Mouse (Mus musculus): ENCODE results near the gene 3830406C13Rik. TPM values are rescaled to one million over a fixed set of nuclear protein-coding genes. Genes with fewer than 3 reads are reported as not detected.

The 3830406C13Rik gene
- polyA plus RNA-seq, 1 experiment from 2014 or later, result 48.9 TPM

- TF ChIP-seq CTCF (IDR thresholded peaks at IDR 0.05; ENCODE audit: low read depth) (no peak), EP300 (optimal IDR thresholded peaks at IDR 0.05) (no peak)
- Histone ChIP-seq H3K9me3 (ENCODE audit: control insufficient read depth, low read length) (no peaks in the 10 kb centered on the region), H3K9ac (ENCODE audit: low read length) (no peak overlapping the region), H3K4me1 (replicated peaks; ENCODE audit: control insufficient read depth, insufficient read depth) (no peaks in the 10 kb centered on the region), H3K27me3 (ENCODE audit: control insufficient read depth, insufficient read depth, low read length) (peaks cover 10% of the 10 kb centered on the region; the same call in 1 of the 2 replicates), H3K36me3 (ENCODE audit: control insufficient read depth, insufficient read depth, low read length) (no peaks in the 10 kb centered on the region), H3K4me3 (ENCODE audit: low read depth, low read length) (no peak overlapping the region), H3K27ac (replicated peaks) (no peak overlapping the region), H3K4me2 (replicated peaks; ENCODE audit: low read depth) (no peak overlapping the region)
- DNase-seq (ENCODE audit: low spot score) (no peak), ATAC-seq (ENCODE audit: low FRiP score, low TSS enrichment) (no peak)
- WGBS, result 47% methylated on average over 7 of the region's 7 CpGs
Measured at GRCm38 (mm10) chr14:12334925-12335324, 51.0 kb downstream of the 3830406C13Rik start.

GRCm38 (mm10) chr14:12337421-12337997 lies 53.5 kb downstream of the 3830406C13Rik start:
- Histone ChIP-seq H3K9me3 (ENCODE audit: control insufficient read depth, low read length) (no peaks in the 10 kb centered on the region), H3K4me2 (replicated peaks; ENCODE audit: low read depth) (no peak overlapping the region), H3K27me3 (ENCODE audit: control insufficient read depth, insufficient read depth, low read length) (peaks cover 30% of the 10 kb centered on the region), H3K4me1 (replicated peaks; ENCODE audit: control insufficient read depth, insufficient read depth) (no peaks in the 10 kb centered on the region), H3K36me3 (ENCODE audit: control insufficient read depth, insufficient read depth, low read length) (no peaks in the 10 kb centered on the region), H3K27ac (replicated peaks) (no peak overlapping the region), H3K9ac (ENCODE audit: low read length) (no peak overlapping the region), H3K4me3 (ENCODE audit: low read depth, low read length) (no peak overlapping the region)
- TF ChIP-seq EP300 (optimal IDR thresholded peaks at IDR 0.05), result no peak
- TF ChIP-seq CTCF (IDR thresholded peaks at IDR 0.05; ENCODE audit: low read depth), result no peak
- ATAC-seq (ENCODE audit: low FRiP score, low TSS enrichment) (no peak), DNase-seq (ENCODE audit: low spot score) (no peak)
- 15% methylated on average over 8 of the region's 8 CpGs for WGBS

- Histone ChIP-seq H3K9ac (ENCODE audit: low read length) (no peak overlapping the region), H3K4me3 (ENCODE audit: low read depth, low read length) (no peak overlapping the region), H3K27ac (replicated peaks) (no peak overlapping the region), H3K4me1 (replicated peaks; ENCODE audit: control insufficient read depth, insufficient read depth) (no peaks in the 10 kb centered on the region), H3K4me2 (replicated peaks; ENCODE audit: low read depth) (no peak overlapping the region), H3K36me3 (ENCODE audit: control insufficient read depth, insufficient read depth, low read length) (no peaks in the 10 kb centered on the region), H3K27me3 (ENCODE audit: control insufficient read depth, insufficient read depth, low read length) (peaks cover 35% of the 10 kb centered on the region), H3K9me3 (ENCODE audit: control insufficient read depth, low read length) (no peaks in the 10 kb centered on the region)
- no peak for TF ChIP-seq CTCF (IDR thresholded peaks at IDR 0.05; ENCODE audit: low read depth)
- no peak for TF ChIP-seq EP300 (optimal IDR thresholded peaks at IDR 0.05)
- WGBS, result 8% methylated on average over 16 of the region's 16 CpGs
- ATAC-seq (ENCODE audit: low FRiP score, low TSS enrichment) (no peak), DNase-seq (ENCODE audit: low spot score) (no peak)
Measured at GRCm38 (mm10) chr14:12337998-12338809, 54.2 kb downstream of the 3830406C13Rik start.

- no peak overlapping the region for H3K4me3 ChIP-seq (ENCODE audit: low read depth, low read length)
- TF ChIP-seq CTCF (IDR thresholded peaks at IDR 0.05; ENCODE audit: low read depth) (no peak), EP300 (optimal IDR thresholded peaks at IDR 0.05) (no peak)
- ATAC-seq (ENCODE audit: low FRiP score, low TSS enrichment), result no peak
- no peak for DNase-seq (ENCODE audit: low spot score)
- H3K4me1 ChIP-seq (replicated peaks; ENCODE audit: control insufficient read depth, insufficient read depth), result no peaks in the 10 kb centered on the region
- 4% methylated on average over 10 of the region's 10 CpGs for WGBS
- H3K9me3 ChIP-seq (ENCODE audit: control insufficient read depth, low read length), result no peaks in the 10 kb centered on the region
- peaks cover 37% of the 10 kb centered on the region for H3K27me3 ChIP-seq (ENCODE audit: control insufficient read depth, insufficient read depth, low read length)
- H3K9ac ChIP-seq (ENCODE audit: low read length), result no peak overlapping the region
- H3K36me3 ChIP-seq (ENCODE audit: control insufficient read depth, insufficient read depth, low read length), result no peaks in the 10 kb centered on the region
- no peak overlapping the region for H3K27ac ChIP-seq (replicated peaks)
- no peak overlapping the region for H3K4me2 ChIP-seq (replicated peaks; ENCODE audit: low read depth)
Measured at GRCm38 (mm10) chr14:12338811-12339565, 55.0 kb downstream of the 3830406C13Rik start.

- H3K9me3 ChIP-seq (ENCODE audit: control insufficient read depth, low read length), result no peaks in the 10 kb centered on the region
- no peak overlapping the region for H3K4me3 ChIP-seq (ENCODE audit: low read depth, low read length)
- no peaks in the 10 kb centered on the region for H3K4me1 ChIP-seq (replicated peaks; ENCODE audit: control insufficient read depth, insufficient read depth)
- ATAC-seq (ENCODE audit: low FRiP score, low TSS enrichment) (no peak), DNase-seq (ENCODE audit: low spot score) (no peak)
- no peak for TF ChIP-seq CTCF (IDR thresholded peaks at IDR 0.05; ENCODE audit: low read depth)
- no peak for TF ChIP-seq EP300 (optimal IDR thresholded peaks at IDR 0.05)
- H3K4me2 ChIP-seq (replicated peaks; ENCODE audit: low read depth), result no peak overlapping the region
- no peaks in the 10 kb centered on the region for H3K36me3 ChIP-seq (ENCODE audit: control insufficient read depth, insufficient read depth, low read length)
- no peak overlapping the region for H3K9ac ChIP-seq (ENCODE audit: low read length)
- peaks cover 52% of the 10 kb centered on the region for H3K27me3 ChIP-seq (ENCODE audit: control insufficient read depth, insufficient read depth, low read length)
- no peak overlapping the region for H3K27ac ChIP-seq (replicated peaks)
- WGBS, result under 1% methylated on average over 19 of the region's 19 CpGs
Measured at GRCm38 (mm10) chr14:12340238-12341074, 56.5 kb downstream of the 3830406C13Rik start.
